Mouse (Mus musculus) liver, adult 2 months (tissue): ENCODE measurements around the gene Ppfia3. TPM values are rescaled to one million over a fixed set of nuclear protein-coding genes. Genes with fewer than 3 reads are reported as not detected.
"Not testable (repeated sequence)": the region's sequence is repeated elsewhere in the genome, so short reads cannot be mapped to it uniquely, and the experiment has no call there.

Experiments used
- DNase-seq: peaks from one replicate; pipeline ENCODE4 v3.0.0-alpha.2; 2011; ENCODE audit warnings: low read depth, low spot score; ENCODE audit errors: extremely low read depth
- H3K27ac ChIP-seq: fragments of 200-500 bp; replicated peaks from 2 replicates; pipeline ENCODE4 v1.5.1; 2012; ENCODE audit warnings: low read depth, mild to moderate bottlenecking, control low read depth, inconsistent platforms, low read length; ENCODE audit not compliant: insufficient read depth
- H3K27me3 ChIP-seq: fragments of 200-500 bp; 2 replicates; pipeline ENCODE4 v1.6.1; 2012; ENCODE audit warnings: mild to moderate bottlenecking, moderate library complexity, low read length, inconsistent platforms; ENCODE audit not compliant: control insufficient read depth, insufficient read depth
- H3K36me3 ChIP-seq: fragments of 200-500 bp; 2 replicates; pipeline ENCODE4 v1.6.1; 2012; ENCODE audit warnings: low read length, inconsistent platforms; ENCODE audit not compliant: control insufficient read depth, insufficient read depth
- H3K4me1 ChIP-seq: fragments of 200-500 bp; 2 replicates; pipeline ENCODE4 v1.6.1; 2011; ENCODE audit warnings: low read length; ENCODE audit not compliant: control insufficient read depth, insufficient read depth
- H3K4me3 ChIP-seq: fragments of 200-500 bp; 2 replicates; pipeline ENCODE4 v1.5.1; 2011; ENCODE audit warnings: low read depth, mild to moderate bottlenecking, control low read depth, low read length, moderate library complexity; ENCODE audit not compliant: insufficient read depth
- H3K79me2 ChIP-seq: fragments of 200-500 bp; 2 replicates; pipeline ENCODE4 v1.6.1; 2012; ENCODE audit warnings: inconsistent platforms, mild to moderate bottlenecking, low read length, moderate library complexity; ENCODE audit not compliant: control insufficient read depth, insufficient read depth
- H3K9ac ChIP-seq: fragments of 200-500 bp; 2 replicates; pipeline ENCODE4 v1.6.1; 2012; ENCODE audit warnings: low read depth, mild to moderate bottlenecking, control low read depth, inconsistent platforms, low read length
- CTCF ChIP-seq: fragments of 200-500 bp; IDR thresholded peaks from 2 replicates; pipeline ENCODE4 v1.5.1; 2011; ENCODE audit warnings: low read depth, low read length, control low read depth
- POLR2A ChIP-seq: fragments of 200-500 bp; IDR thresholded peaks from 2 replicates; pipeline ENCODE4 v1.6.1; 2011; ENCODE audit warnings: low read length, control low read depth; ENCODE audit not compliant: insufficient read depth; ENCODE audit errors: extremely low read depth
- WGBS: fragments of 180-500 bp; shearing (Covaris S2); methylation state at CpG from one replicate; pipeline ENCODE4 v1.1.7; 2018; 5-methylcytosine and 5-hydroxymethylcytosine counted together
- polyA plus RNA-seq: library from polyadenylated mRNA; depleted of rRNA; stranded (reverse); fragments of >200 nt; gene quantifications from 2 replicates; pipeline ENCODE4 v1.2.3, GENCODE M21; 2012
- total RNA-seq: library from RNA; depleted of rRNA; stranded (reverse); fragments of >200 nt; gene quantifications from 2 replicates; pipeline ENCODE4 v1.2.3, GENCODE M21; 2014

The Ppfia3 gene
- total and polyA plus RNA-seq, 2 experiments: not detected

- H3K4me3 ChIP-seq: peak overlapping the region; percentile 49; the same call in 1 of the 2 replicates
- H3K4me1 ChIP-seq: peaks cover 2% of the 10 kb centered on the region; the same call in 1 of the 2 replicates
- 2% methylated on average over 114 of the region's 114 CpGs for WGBS
- peaks cover 12% of the 10 kb centered on the region for H3K27me3 ChIP-seq
- H3K9ac ChIP-seq: no peak overlapping the region
- no peak for DNase-seq
- H3K79me2 ChIP-seq: no peaks in the 10 kb centered on the region
- TF ChIP-seq CTCF: peak; percentile 17; the same call in 1 of the 2 replicates
- no peak for TF ChIP-seq POLR2A
- no peaks in the 10 kb centered on the region for H3K36me3 ChIP-seq
- H3K27ac ChIP-seq: no peak overlapping the region
These were observed 39.6 kb upstream of the Ppfia3 start for GRCm38 (mm10) chr7:45406157-45407156.

- H3K4me3 ChIP-seq: peak within 1 kb of the TSS; percentile 49
- H3K27me3 ChIP-seq: peaks cover 10% of the 10 kb centered on the region
- no peaks in the 10 kb centered on the region for H3K36me3 ChIP-seq
- no peaks in the 10 kb centered on the region for H3K79me2 ChIP-seq
- no peak within 1 kb of the TSS for H3K27ac ChIP-seq
- no peak within 1 kb of the TSS for H3K9ac ChIP-seq
- peak; percentile 28 for DNase-seq
- WGBS: 14% methylated on average over 28 of the region's 28 CpGs
- H3K4me1 ChIP-seq: peaks cover 2% of the 10 kb centered on the region; the same call in 1 of the 2 replicates
- TF ChIP-seq POLR2A: no peak
- TF ChIP-seq CTCF: peak; percentile 88
These were observed 38.6 kb upstream of the Ppfia3 start, which contains the start of gene Kcna7 for GRCm38 (mm10) chr7:45405091-45406075. Gene Kcna7, plus strand, starts transcription at chr7:45405653.

GRCm38 (mm10) chr7:45403532-45404261 lies 36.9 kb upstream of the Ppfia3 start:
- 47% methylated on average over 6 of the region's 6 CpGs for WGBS
- Histone ChIP-seq H3K27ac (no peak overlapping the region), H3K36me3 (no peaks in the 10 kb centered on the region), H3K4me3 (no peak overlapping the region), H3K9ac (no peak overlapping the region), H3K4me1 (peaks cover 2% of the 10 kb centered on the region; the same call in 1 of the 2 replicates), H3K27me3 (peaks cover 10% of the 10 kb centered on the region), H3K79me2 (no peaks in the 10 kb centered on the region)
- DNase-seq: peak; percentile 71
- TF ChIP-seq POLR2A (no peak), CTCF (peak; percentile 39; the same call in 1 of the 2 replicates)

- H3K27ac ChIP-seq: no peak overlapping the region
- TF ChIP-seq POLR2A (no peak), CTCF (no peak)
- no peak for DNase-seq
- H3K36me3 ChIP-seq: no peaks in the 10 kb centered on the region
- H3K79me2 ChIP-seq: no peaks in the 10 kb centered on the region
- no peaks in the 10 kb centered on the region for H3K4me1 ChIP-seq
- no peak overlapping the region for H3K4me3 ChIP-seq
- H3K27me3 ChIP-seq: peaks cover 5% of the 10 kb centered on the region
- H3K9ac ChIP-seq: no peak overlapping the region
- WGBS: 78% methylated on average over 10 of the region's 10 CpGs
These were observed 34.8 kb upstream of the Ppfia3 start for GRCm38 (mm10) chr7:45401521-45402085.

GRCm38 (mm10) chr7:45396787-45397186 lies 30.0 kb upstream of the Ppfia3 start:
- WGBS: 69% methylated on average over 2 of the region's 2 CpGs
- no peak overlapping the region for H3K4me3 ChIP-seq
- H3K27me3 ChIP-seq: no peaks in the 10 kb centered on the region
- peaks cover 16% of the 10 kb centered on the region for H3K79me2 ChIP-seq
- no peak overlapping the region for H3K27ac ChIP-seq
- H3K9ac ChIP-seq: no peak overlapping the region
- no peak for DNase-seq
- peaks cover 9% of the 10 kb centered on the region for H3K4me1 ChIP-seq
- peaks cover 8% of the 10 kb centered on the region for H3K36me3 ChIP-seq
- no peak for TF ChIP-seq POLR2A
- no peak for TF ChIP-seq CTCF

GRCm38 (mm10) chr7:45396337-45396775 lies 29.5 kb upstream of the Ppfia3 start:
- not testable (repeated sequence) for H3K4me1 ChIP-seq, H3K27me3 ChIP-seq, DNase-seq, H3K9ac ChIP-seq
- Histone ChIP-seq H3K79me2 (peaks cover 16% of the 10 kb centered on the region), H3K4me3 (peak overlapping the region; percentile 51), H3K36me3 (peaks cover 11% of the 10 kb centered on the region), H3K27ac (peak overlapping the region; percentile 50)
- under 1% methylated on average over 3 of the region's 3 CpGs for WGBS
